Mouse (Mus musculus): ENCODE measurements around the gene Gm36028.

DNA sequence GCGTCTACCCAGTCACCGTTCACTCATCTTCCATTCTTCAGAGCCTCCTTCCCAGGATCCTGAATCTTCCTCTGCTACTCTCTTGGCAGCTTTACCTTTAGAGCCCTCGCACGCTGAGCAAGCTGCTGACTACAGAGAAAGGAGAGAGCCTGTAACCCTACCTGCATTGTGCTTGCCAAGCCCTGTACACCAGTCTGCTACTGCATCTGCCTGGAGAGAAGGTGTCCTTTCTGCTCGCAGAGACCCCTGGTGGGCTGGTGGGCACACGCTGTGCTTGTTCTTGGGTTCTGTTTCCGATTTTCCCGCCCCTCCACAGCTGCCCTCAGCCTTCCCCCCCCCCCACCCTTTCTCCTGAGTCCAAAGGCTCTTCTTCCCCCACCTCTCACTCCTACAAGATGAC, 53.7 kb downstream of the Gm36028 start:
- TF ChIP-seq CTCF (IDR thresholded peaks at IDR 0.05; ENCODE audit: low read depth, low read length) (no peak), POLR2A (IDR thresholded peaks at IDR 0.05; ENCODE audit: extremely low read depth, insufficient read depth, low read length) (no peak)

Measured in liver, adult 2 months (tissue).